Mouse (Mus musculus): ENCODE measurements at regions not wholly inside any gene's neighbourhood (a gene's known extent, or its start where the extent isn't known, plus 50 kb on each side); places are given as distances from the start of the nearest gene placed in this dataset.

GRCm38 (mm10) chr13:60105286-60105685 is 71.9 kb downstream of the Gas1 start:
- TF ChIP-seq CTCF (conservative IDR thresholded peaks at IDR 0.05 in 1 of 2, IDR thresholded peaks at IDR 0.05 in 1 of 2; ENCODE audit: low read depth in 2 of 2, low read length in 2 of 2) (no peak), KAT2A (IDR thresholded peaks at IDR 0.05; ENCODE audit: insufficient replicate concordance, low read length) (no peak), SIN3A (IDR thresholded peaks at IDR 0.05; ENCODE audit: low read length) (no peak), EP300 (IDR thresholded peaks at IDR 0.05; ENCODE audit: low read length) (no peak), RAD21 (IDR thresholded peaks at IDR 0.05; ENCODE audit: low read depth, low read length) (no peak), NRF1 (IDR thresholded peaks at IDR 0.05; ENCODE audit: low read depth, low read length) (no peak), POLR2A (IDR thresholded peaks at IDR 0.05; ENCODE audit: low read depth, low read length) (no peak), ZC3H11A (IDR thresholded peaks at IDR 0.05; ENCODE audit: low read depth, low read length) (no peak), POLR2AphosphoS2 (IDR thresholded peaks at IDR 0.05; ENCODE audit: low read depth, low read length) (no peak)

Data from CH12.LX (cell line).